Mouse (Mus musculus) liver, adult (tissue): Measurements from ENCODE around the gene Nprl3.

Experiments used
- GATA4 ChIP-seq: IDR thresholded peaks from 2 replicates; pipeline ENCODE4 v1.6.1; 2014; ENCODE audit warnings: mild to moderate bottlenecking, low read length; ENCODE audit not compliant: insufficient replicate concordance

The Nprl3 gene

DNA sequence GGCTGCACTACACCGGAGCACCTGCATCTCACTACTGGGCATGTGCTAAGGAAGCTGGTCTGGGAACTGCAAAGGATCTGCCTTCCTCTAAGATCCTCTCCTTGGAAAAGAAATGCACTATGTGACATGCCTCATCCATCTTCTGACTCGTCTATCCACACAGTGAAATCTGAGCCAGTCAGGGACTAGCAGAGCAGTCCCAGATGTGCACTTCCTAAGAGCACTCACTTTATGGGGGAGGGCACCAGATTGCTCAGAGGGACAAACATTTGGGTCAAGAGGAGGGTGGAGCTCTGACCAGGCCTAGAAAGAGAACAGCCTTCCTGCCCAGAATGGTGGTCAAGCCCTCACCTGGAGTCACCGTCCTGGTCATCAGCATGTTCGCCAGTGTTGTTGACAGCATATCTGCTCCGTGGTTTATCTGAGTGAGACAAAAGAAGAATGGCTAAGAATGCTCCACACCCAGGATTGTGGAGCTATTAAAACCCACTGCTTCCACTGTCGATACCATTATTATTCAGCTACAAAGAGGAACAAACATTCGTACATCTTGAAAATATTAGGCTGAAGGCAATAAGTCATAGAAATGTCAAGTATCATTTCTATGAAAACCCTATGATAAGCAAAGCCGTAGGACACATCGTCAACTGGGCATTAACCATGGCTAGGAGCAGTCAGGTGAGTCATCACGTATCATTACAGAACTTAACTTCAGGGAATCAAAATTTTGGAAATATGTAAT is 4.7 kb downstream of the Nprl3 start:
- TF ChIP-seq GATA4 = no peak

DNA sequence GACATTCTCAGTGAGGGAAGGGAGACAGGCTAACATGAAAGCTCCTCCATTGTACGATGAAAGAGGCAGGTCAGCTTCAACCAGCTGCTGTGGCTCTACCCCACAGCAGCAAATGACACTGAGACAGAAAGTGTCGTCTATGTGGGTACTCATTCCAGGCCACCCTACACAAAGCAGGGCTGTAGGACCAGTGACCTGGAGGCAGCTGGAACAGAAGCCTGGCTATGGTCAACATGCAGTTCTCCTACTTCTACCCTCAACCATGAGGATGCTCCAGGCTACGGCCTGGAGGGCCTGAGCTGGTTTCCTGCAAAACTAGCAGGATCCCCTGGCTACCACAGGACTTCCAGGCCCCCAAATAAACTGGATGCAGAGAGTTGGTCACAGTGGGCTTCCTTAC is 10.9 kb downstream of the Nprl3 start:
- TF ChIP-seq GATA4 = no peak

DNA sequence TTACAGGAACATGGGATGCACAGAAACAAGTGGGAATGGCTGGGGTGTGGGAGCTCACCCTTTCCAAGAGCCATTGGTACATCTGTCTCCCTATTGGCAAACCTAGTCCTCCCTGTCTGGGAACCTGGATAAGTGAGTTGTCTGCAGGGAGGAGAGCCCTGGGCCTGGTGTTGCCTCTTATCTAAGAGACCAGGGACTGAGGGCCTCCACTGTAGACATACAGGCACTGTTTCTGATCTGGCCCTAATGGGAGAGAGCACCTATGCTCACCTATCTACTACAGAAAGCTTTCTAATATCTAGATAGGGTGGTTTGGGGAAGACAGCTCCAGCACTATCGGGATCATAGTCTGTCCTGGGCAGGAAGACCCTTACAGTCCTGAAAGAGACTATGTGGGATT is 11.4 kb downstream of the Nprl3 start:
- TF ChIP-seq GATA4 = no peak

DNA sequence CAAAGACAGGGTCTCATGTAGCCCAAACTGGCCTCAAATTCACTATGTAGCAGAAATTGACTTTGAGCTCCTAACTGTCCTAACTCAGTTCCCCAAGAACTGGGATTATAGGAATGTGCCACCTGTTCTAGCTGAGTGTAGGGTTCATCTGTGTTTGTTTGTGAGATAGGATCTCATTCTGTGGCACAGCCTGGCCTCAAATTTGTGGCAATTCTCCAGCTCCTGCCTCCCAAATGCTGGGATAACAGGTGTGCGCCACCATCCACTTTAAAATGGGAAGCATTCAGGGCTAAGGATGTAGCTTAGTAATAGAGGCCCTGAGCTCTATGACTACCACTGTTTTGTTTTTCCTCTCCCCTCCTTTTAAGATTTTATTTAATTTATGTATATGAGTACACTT is 14.4 kb downstream of the Nprl3 start:
- TF ChIP-seq GATA4 = no peak

DNA sequence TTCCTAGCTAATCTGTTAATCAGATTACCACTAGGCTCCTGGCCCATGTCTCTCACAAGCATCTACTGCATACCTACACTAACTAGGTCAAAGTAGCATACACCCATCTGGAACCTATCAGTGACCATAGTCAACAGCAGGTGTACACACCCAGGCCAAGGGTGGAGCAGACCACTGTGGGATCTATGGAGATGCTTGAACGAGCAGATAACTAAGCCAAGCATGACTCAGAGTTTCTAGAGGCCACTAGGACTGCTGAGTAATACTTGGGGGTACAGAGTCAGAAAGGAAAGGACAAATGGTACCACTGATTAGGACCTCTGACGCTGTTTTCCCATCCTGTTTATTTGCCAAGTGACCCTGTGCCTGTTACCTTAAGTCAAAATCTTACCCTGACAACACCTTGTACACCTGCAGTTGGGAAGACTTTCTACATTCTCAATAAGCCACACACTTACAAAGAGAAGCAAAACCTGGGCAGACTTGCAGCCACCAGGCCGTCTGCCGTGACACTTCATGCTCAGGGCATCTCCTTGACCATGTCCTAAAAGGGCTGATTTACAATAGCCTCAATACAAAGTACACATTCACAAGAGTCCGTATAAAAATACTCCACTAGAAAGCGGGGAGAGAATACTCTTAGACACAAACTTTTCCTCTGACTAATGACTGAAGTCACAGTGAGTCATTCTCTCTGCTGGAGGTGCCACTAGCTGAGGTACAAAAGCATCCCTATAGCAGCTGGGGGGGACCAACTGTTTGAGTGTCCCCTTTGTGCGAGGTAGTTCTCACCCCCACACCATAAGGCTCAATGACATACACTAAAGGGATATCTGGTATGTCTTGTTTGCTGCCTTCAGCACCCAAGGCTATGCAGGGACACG is 16.4 kb downstream of the Nprl3 start:
- TF ChIP-seq GATA4 = no peak

DNA sequence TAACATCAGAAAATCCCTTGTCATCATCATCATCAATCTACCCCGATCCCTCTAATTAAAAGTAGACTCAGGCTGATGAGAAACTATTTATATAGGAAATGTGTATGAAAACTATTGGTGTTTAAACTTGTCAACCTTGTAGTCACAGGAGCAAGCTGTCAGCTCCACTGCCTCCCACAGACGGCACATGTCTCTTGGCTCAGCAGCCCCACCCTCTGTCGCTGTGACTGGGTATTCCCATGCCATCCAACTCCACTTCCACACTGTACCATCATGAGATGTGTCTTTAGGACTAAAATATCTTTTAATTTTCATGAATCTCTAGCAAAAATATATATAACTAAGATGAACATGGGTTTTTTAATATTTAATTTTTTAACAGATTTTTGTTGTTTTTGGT is 19.2 kb downstream of the Nprl3 start:
- no peak for TF ChIP-seq GATA4

DNA sequence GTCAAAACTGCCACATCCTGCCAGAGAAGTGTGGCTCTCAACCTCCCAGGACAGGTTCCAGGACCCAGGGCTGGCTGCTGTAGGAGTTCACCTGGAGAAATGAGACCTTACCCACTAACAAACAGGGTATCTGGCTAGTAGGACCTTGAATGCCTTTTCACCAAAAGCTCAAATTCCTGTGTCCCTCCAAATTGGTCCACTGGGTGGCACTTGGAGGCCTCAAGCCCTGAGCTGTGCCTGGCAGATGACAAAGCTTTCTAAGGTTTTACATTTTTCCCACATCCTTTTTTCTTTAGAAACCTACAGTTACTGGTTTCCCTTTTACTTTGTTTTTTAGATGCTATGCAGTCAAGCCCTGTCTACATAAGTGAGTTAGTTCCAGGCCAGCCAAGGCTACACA is 20.4 kb downstream of the Nprl3 start:
- no peak for TF ChIP-seq GATA4

DNA sequence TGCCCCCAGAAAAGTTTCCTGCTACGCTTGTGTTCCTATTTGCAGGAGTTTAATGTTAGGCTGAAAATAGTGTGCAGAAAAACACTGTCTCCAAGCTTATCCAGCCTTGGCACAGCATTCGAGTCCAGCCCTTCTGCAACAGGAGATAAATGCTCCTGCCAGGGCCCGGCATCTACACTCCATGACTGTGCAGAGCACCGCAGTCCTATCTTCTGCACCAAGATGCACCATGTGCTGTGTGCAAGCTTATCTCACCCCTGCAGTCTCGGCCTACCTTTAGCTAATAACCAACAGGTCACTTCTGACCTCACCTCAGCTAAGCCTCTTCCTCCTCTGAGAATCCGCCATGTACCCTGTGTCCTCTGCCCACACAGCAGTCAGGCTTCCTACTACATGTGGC is 21.9 kb downstream of the Nprl3 start:
- no peak for TF ChIP-seq GATA4

DNA sequence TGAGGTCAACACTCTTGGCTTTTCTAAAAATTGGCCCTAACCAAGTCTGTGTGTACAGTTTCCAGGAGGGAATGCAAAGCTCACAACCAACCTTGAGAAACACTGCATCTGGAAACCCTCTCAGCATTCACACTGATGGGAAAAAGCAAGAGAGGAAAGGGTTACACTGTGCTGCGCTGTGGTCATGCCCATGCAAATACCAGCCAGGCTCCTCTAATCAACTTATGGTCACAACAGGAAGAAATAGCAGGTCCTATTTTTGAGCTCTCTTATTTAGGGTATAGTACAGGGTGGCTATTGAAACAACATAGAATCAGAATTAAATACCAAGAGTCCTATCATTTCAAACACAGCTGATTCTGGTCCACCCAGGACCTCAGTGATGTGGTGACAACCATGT is 22.9 kb downstream of the Nprl3 start:
- TF ChIP-seq GATA4 = no peak

DNA sequence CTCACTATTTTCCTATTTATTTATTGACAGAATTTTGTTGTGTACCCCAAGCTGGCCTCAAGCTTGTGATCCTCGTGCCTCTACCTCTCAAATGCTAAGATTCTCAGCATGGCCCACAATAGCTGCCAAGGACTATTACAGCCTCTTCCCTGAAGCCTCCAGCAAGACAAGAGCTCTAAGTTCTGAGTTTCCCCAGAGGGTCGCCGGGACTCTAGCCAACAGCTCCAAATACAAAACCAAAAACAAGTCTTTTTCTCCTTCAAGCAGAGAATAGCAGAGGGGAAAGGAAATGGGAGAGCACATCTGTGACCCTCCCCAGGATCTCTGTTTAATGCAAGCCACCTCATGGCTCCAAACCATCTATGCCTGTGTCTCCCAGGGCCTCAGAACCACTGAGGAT is 23.4 kb downstream of the Nprl3 start:
- no peak for TF ChIP-seq GATA4

DNA sequence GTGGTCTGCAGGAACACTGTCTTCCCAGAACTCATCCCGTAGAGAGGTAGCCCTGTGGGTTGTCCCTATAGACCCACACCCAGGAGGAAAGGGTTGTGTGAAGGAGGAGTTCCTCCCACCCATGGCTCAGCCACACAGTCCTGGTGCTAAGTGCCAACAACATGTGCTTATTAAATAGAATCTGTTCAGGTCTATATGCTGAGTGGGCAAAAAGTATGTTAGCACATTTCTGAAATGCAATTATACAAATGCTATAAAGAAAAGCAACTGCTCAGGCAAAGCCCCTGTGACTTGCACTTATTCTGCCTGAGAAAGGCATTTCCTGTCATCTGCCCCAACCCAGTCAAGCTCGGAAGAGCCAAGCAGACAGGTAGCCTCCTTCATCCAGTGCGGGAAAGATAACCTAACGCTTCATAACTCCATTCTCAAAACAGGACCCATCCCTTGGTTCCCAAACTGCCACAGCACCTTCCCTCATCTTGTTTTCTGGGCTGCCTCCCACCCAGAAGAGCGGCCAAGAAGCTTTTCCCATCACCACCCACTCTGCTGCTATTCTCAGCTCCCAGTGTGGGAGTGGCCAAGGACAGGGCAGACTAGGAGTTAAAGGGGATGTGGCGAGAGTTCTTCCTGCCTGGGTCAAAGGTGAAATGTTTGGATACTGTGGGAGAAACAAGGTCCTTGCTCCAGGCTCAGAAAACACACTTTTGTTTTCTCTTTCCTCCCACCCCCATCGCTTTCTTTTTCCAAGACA is 24.1 kb downstream of the Nprl3 start:
- no peak for TF ChIP-seq GATA4

DNA sequence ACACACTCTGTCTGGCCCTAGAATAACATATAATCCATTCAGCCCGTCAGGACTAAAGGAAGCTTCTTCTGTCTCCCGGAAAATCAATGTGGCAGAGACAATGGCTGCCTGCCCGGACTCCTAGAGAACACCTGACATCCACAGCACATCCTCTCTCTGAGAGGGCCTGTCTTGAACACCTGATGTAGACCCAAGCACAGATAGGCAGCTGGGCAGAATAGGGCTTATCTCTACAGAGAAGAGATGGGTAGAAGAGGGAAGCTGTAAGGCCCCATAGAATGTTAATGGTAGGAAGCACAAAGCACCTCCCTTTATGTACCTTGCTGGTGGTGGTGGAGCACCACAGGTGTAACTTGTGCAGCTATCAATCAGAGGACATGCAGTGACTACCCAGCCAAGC is 25.3 kb downstream of the Nprl3 start:
- no peak for TF ChIP-seq GATA4

DNA sequence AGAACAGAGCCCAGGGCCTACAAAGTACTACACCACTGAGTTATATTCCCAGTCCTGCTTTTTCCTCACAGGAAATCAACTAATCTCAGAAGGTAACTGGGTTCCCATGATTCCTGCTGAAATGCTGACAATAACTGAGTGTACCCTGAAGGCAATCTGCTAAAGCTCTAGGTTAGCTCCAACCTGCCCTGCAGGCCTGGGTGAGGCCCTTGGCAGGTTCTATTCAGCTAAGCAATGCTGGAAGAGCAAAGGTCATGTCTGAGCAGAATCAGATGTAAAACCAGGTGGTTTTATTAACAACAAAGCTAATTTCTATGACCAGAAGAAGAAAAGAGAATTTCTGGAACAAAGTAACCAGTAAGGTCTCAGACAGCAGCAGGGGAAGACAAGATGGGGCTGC is 26.1 kb downstream of the Nprl3 start:
- TF ChIP-seq GATA4 = no peak

DNA sequence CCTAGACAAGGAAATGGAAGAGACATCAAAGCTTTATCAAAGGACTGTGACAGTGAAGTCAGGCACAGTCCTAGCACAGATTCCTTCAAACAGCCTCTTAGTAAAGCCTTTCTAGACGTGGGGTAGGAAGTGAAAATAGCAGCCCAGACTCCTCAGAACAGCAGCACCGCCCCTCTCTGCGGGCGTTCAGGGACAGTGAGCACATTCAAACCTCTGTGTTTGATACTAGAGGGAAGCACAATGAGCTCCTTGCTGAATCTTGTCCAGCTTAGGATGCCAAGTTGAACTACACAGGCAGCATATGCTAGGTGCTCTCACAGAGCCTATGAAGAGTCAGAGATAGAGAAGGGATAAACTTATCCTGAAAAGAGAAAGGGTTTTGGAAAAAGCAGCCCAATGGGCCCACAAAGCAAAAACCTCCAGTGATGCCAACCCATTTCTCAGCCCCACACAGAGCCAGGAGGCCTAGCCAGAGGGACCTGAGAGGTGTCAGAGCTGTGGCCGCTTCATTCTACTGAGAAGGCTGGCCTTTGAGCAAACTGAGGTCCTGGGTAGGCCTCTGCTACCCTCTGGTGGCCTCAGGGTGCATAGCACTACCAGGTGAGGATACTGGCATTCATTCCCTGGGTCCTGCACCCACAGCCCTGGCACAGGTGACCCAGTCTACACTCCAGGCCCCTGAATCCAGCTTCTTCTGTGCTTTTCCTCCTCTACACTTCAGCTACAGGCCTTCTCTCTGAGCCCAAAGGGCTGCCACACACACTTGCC is 29.2 kb downstream of the Nprl3 start:
- TF ChIP-seq GATA4 = no peak

DNA sequence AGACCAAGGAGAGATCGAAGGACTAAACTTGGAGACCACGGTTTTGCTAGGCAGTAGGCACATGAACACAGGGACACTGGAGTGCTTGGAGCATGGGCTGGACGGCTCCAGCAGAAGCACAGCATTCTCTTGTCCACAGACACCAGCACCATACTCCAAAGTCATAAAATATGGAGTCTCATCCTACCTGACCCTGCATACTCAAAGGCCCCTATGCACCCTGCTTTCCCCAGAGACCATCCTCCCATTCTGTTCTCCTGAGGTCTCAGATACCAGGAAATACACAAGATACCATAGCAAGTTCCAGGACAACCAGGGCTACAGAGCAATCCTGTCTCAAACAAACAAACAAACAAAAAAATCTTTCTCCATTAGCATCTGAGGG is 30.1 kb downstream of the Nprl3 start:
- TF ChIP-seq GATA4 = no peak
